Mouse (Mus musculus) myocyte (in vitro differentiated cells): ENCODE measurements around the gene Tstd3. TPM values are rescaled to one million over a fixed set of nuclear protein-coding genes. Genes with fewer than 3 reads are reported as not detected.

Experiments used
- H3K27me3 ChIP-seq: one replicate; pipeline ENCODE4 v1.6.1; 2011; ENCODE audit not compliant: control insufficient read depth, insufficient read depth, insufficient read length
- H3K36me3 ChIP-seq: one replicate; pipeline ENCODE4 v1.6.1; 2011; ENCODE audit not compliant: control insufficient read depth, insufficient read depth
- H3K4me2 ChIP-seq: one replicate; pipeline ENCODE4 v1.6.1; 2011; ENCODE audit warnings: low read depth, control low read depth
- H3K4me3 ChIP-seq: one replicate; pipeline ENCODE4 v1.5.1; 2011; ENCODE audit warnings: mild to moderate bottlenecking, control low read depth, moderate library complexity
- H3K79me2 ChIP-seq: one replicate; pipeline ENCODE4 v1.6.1; 2011; ENCODE audit not compliant: control insufficient read depth, insufficient read depth
- H3ac ChIP-seq: one replicate; pipeline ENCODE4 v1.6.1; 2011; ENCODE audit not compliant: control insufficient read depth, insufficient read length
- CEBPB ChIP-seq: IDR thresholded peaks from 2 replicates; pipeline ENCODE4 v1.6.1; 2011; ENCODE audit warnings: mild to moderate bottlenecking, moderate library complexity; ENCODE audit not compliant: poor library complexity, insufficient read depth, severe bottlenecking
- E2F4 ChIP-seq: IDR thresholded peaks from one replicate; pipeline ENCODE4 v1.6.1; 2011; ENCODE audit warnings: mild to moderate bottlenecking, control low read depth, moderate library complexity; ENCODE audit not compliant: insufficient read depth
- MAX ChIP-seq: IDR thresholded peaks from one replicate; pipeline ENCODE4 v1.6.1; 2011; ENCODE audit warnings: low read depth, mild to moderate bottlenecking, control low read depth
- MYOD1 ChIP-seq, 3 experiments: IDR thresholded peaks; one replicate each; pipeline ENCODE4 v1.6.1; 2011; ENCODE audit warnings: control low read depth in 2 of 3, low read depth in 2 of 3, mild to moderate bottlenecking in 2 of 3, moderate library complexity in 1 of 3; ENCODE audit not compliant: insufficient read length in 2 of 3, control insufficient read depth in 1 of 3
- MYOG ChIP-seq, 3 experiments: IDR thresholded peaks; one replicate each; pipeline ENCODE4 v1.6.1; 2011; ENCODE audit warnings: control low read depth in 2 of 3, low read depth in 2 of 3, mild to moderate bottlenecking in 2 of 3; ENCODE audit not compliant: insufficient read length in 2 of 3, control insufficient read depth in 1 of 3, insufficient read depth in 1 of 3
- POLR2A ChIP-seq: IDR thresholded peaks from one replicate; pipeline ENCODE4 v1.6.1; 2011; ENCODE audit warnings: low read depth, mild to moderate bottlenecking, control low read depth, moderate library complexity; ENCODE audit not compliant: insufficient read length
- POLR2AphosphoS2 ChIP-seq: IDR thresholded peaks from one replicate; pipeline ENCODE4 v1.6.1; 2011; ENCODE audit warnings: low read depth, control low read depth; ENCODE audit not compliant: insufficient read length
- REST ChIP-seq: IDR thresholded peaks from one replicate; pipeline ENCODE4 v1.6.1; 2011; ENCODE audit warnings: mild to moderate bottlenecking, control low read depth, moderate library complexity; ENCODE audit not compliant: insufficient read depth, insufficient read length
- SRF ChIP-seq: IDR thresholded peaks from one replicate; pipeline ENCODE4 v1.6.1; 2011; ENCODE audit warnings: low read depth; ENCODE audit not compliant: control insufficient read depth, insufficient read length
- TCF12 ChIP-seq: IDR thresholded peaks from one replicate; pipeline ENCODE4 v1.6.1; 2011; ENCODE audit warnings: mild to moderate bottlenecking, control low read depth; ENCODE audit not compliant: poor library complexity, insufficient read depth, severe bottlenecking
- TCF3 ChIP-seq: IDR thresholded peaks from one replicate; pipeline ENCODE4 v1.6.1; 2011; ENCODE audit warnings: low read depth, control low read depth; ENCODE audit not compliant: insufficient read length
- USF1 ChIP-seq: IDR thresholded peaks from one replicate; pipeline ENCODE4 v1.6.1; 2011; ENCODE audit warnings: low read depth, mild to moderate bottlenecking, control low read depth, moderate library complexity
- polyA plus RNA-seq: library from polyadenylated mRNA; unstranded; fragments of >200 nt; fragmentation: generic; extraction: Trizol; gene quantifications from one replicate; pipeline ENCODE4 v1.2.1, GENCODE M21; 2012; ENCODE audit warnings: missing spikeins

Tstd3 gene
- polyA plus RNA-seq, 1 experiment = 7.5 TPM

DNA sequence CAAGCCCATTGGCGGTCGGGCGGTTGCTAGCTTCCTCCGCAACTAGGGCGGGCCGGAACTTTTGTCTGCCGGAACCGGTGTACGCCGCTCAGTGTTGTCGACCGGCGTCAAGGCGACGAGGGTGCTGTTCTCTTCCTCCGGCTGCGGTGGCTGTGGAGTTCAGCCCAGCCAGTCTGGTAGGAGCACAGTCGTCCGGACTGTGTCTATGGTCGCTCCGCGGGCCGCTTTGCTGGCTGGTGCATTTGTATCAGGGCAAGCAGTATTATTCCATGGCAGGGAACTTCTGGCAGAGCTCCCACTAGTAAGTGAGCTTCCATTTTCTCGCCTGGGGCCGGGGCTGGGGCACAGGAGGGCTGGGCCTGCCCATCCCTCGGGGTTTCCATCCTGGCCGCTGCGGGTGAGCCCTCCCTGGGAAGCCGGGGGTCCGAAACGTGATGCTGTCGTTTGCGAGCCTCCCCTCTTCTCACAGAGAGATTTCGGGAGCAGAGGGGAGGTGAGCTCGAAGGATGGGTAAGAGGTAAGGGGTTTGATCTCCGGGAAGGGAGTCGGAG is 39.3 kb downstream of the Tstd3 start, which contains the start of gene Ccnc:
TSS of gene Ccnc (plus strand) at position 87 of the 551 bp plus-strand sequence.
- TF ChIP-seq E2F4 = peak; percentile 1
- TF ChIP-seq TCF3 = no peak
- no peak for TF ChIP-seq MAX
- peak; percentile 60 for TF ChIP-seq REST
- TF ChIP-seq SRF = peak; percentile 22
- TF ChIP-seq POLR2A = peak; percentile 98
- peak; percentile 98 for TF ChIP-seq POLR2AphosphoS2
- peak in 2 of 3 experiments; percentile 18 to 37 for TF ChIP-seq MYOD1 (IDR thresholded peaks at IDR 0.05; ENCODE audit: control insufficient read depth in 1 of 3, insufficient read length in 2 of 3, low read depth in 2 of 3)
- TF ChIP-seq CEBPB = no peak
- peak in 2 of 3 experiments; percentile 39 to 58 for TF ChIP-seq MYOG (IDR thresholded peaks at IDR 0.05; ENCODE audit: control insufficient read depth in 1 of 3, insufficient read depth in 1 of 3, insufficient read length in 2 of 3, low read depth in 2 of 3)
- Histone ChIP-seq H3K36me3 (peaks cover 1% of the 10 kb centered on the region), H3K4me2 (peak within 1 kb of the TSS; percentile 88), H3K4me3 (peak within 1 kb of the TSS; percentile 87), H3K79me2 (peaks cover 26% of the 10 kb centered on the region), H3K27me3 (no peaks in the 10 kb centered on the region), H3ac (peak within 1 kb of the TSS; percentile 41)

DNA sequence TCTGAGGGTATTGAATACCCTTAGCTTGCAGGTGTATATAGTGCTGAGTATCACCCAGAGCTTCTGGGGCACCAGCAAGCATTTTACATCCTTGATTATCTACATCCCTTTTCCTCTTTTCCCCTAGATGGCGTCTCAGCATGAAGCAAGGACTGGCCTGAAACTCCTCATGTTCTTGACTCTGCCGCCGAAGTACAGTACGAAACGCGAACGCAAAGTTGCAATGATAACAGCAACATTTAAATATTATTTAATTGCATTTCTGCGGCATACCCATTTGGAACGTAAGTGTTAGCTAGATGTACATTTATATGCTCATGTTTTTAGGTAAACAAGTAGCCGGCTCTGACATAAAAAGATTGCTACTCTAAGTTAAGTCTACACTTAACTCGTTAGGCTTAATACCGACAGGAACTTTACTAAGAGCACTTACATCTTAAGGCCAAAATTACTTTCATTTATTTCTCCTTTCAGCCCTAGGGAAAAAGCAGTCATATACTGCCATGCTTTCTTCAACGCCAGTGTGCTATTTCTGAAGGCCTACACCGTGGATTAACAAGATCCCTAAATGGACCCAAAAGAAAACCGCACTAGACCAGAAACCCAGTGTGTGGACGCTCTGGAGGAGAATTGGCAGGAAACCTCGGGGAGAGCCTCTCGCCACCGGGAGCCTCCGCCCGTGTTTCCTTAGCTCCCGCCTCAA is 39.9 kb downstream of the Tstd3 start:
- peak overlapping the region; percentile 73 for H3K4me2 ChIP-seq
- H3K79me2 ChIP-seq = peaks cover 26% of the 10 kb centered on the region
- TF ChIP-seq TCF12 (no peak), CEBPB (no peak), POLR2AphosphoS2 (no peak), MYOD1 (IDR thresholded peaks at IDR 0.05; ENCODE audit: control insufficient read depth in 1 of 3, insufficient read length in 2 of 3, low read depth in 2 of 3) (no peak), USF1 (no peak), REST (no peak), SRF (no peak), MAX (no peak), POLR2A (no peak), MYOG (IDR thresholded peaks at IDR 0.05; ENCODE audit: control insufficient read depth in 1 of 3, insufficient read depth in 1 of 3, insufficient read length in 2 of 3, low read depth in 2 of 3) (no peak), TCF3 (no peak), E2F4 (no peak)
- H3K27me3 ChIP-seq = no peaks in the 10 kb centered on the region
- H3K36me3 ChIP-seq = no peaks in the 10 kb centered on the region
- peak overlapping the region; percentile 87 for H3K4me3 ChIP-seq
- peak overlapping the region; percentile 41 for H3ac ChIP-seq

DNA sequence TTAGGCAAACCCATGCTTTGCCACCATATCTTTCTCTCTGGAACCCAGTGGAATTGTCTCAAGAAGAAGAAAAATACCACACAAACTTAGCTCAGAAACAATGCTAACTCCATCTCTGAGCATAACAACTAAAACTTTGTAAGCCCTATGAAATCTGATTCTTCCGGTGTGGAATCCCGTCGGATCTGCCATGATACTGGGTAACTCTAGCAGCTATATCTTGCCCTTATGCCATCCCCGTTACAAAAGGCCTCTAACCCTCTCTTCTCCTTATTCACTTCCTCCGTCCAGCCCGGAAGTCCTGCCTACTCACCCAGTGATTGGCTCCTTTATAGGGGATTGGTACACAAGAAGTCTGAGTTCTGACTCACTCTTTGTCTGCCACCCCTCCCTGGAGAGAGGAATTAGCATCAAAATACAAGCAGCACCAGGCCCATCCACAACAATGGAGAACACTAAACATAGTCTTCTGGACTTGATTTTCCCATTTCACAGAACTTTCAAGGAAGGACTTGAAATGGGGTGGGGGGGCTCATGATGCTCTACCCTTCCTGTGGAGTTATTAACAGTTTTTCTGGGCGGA is 44.2 kb downstream of the Tstd3 start:
- H3K36me3 ChIP-seq = no peaks in the 10 kb centered on the region
- peaks cover 1% of the 10 kb centered on the region for H3K79me2 ChIP-seq
- no peak overlapping the region for H3K4me3 ChIP-seq
- H3K27me3 ChIP-seq = no peaks in the 10 kb centered on the region
- TF ChIP-seq CEBPB (no peak), TCF3 (no peak), MYOG (IDR thresholded peaks at IDR 0.05; ENCODE audit: control insufficient read depth in 1 of 3, insufficient read depth in 1 of 3, insufficient read length in 2 of 3, low read depth in 2 of 3) (no peak), TCF12 (no peak), POLR2A (no peak), POLR2AphosphoS2 (no peak), MAX (no peak)
- peak overlapping the region; percentile 55 for H3K4me2 ChIP-seq
- H3ac ChIP-seq = no peak overlapping the region

DNA sequence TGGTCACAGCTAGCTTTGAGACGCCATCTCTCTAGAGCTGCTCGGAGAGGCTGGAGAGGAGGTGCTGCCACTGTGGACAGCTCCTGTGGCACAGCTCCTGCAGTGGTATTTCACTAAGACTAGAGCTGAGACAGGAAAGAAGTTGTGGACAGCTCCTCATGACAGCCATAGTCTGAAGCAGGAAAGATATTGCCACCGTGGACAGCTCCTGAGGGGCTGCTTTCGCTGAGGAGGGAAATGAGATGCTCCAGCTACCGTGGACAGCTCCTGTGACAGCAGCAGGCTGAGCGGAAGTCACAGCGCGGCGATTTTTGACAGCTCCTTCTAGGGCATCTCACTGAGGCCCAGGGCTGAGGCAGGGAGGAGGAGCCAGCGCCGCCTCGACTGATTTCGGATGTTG is 54.9 kb downstream of the Tstd3 start:
- Histone ChIP-seq H3K4me3 (no peak overlapping the region), H3K36me3 (no peaks in the 10 kb centered on the region), H3ac (no peak overlapping the region), H3K79me2 (no peaks in the 10 kb centered on the region), H3K4me2 (peak overlapping the region; percentile 16), H3K27me3 (no peaks in the 10 kb centered on the region)
- TF ChIP-seq MAX (peak; percentile 96), SRF (no peak), USF1 (no peak), POLR2AphosphoS2 (no peak), MYOD1 (IDR thresholded peaks at IDR 0.05; ENCODE audit: control insufficient read depth in 1 of 3, insufficient read length in 2 of 3, low read depth in 2 of 3) (peak in 1 of 3 experiments; percentile 23), CEBPB (no peak), MYOG (IDR thresholded peaks at IDR 0.05; ENCODE audit: control insufficient read depth in 1 of 3, insufficient read depth in 1 of 3, insufficient read length in 2 of 3, low read depth in 2 of 3) (peak in 1 of 3 experiments; percentile 53), POLR2A (no peak), REST (peak; percentile 87), TCF12 (no peak), TCF3 (no peak), E2F4 (no peak)

Other genes starting within 250 kb of the Tstd3 start
- not detected for gene Prdm13, start 81.2 kb downstream of the Tstd3 start, polyA plus RNA-seq
- 8.5 TPM for gene Ccnc, start 39.5 kb downstream of the Tstd3 start, polyA plus RNA-seq
- gene Usp45, start 56 bp downstream of the Tstd3 start, polyA plus RNA-seq = 3.8 TPM
- 9.8 TPM for gene Pnisr, start 80.4 kb upstream of the Tstd3 start, polyA plus RNA-seq
- 11.1 TPM for gene Coq3, start 112.5 kb upstream of the Tstd3 start, polyA plus RNA-seq
- 2.7 TPM for gene Faxc, start 164.1 kb upstream of the Tstd3 start, polyA plus RNA-seq